Mouse (Mus musculus): ENCODE results near the gene Dusp23. TPM values are rescaled to one million over a fixed set of nuclear protein-coding genes. Genes with fewer than 3 reads are reported as not detected.

Gene Dusp23
- polyA plus RNA-seq, 1 experiment from 2014 or later, result 11.4 TPM

DNA sequence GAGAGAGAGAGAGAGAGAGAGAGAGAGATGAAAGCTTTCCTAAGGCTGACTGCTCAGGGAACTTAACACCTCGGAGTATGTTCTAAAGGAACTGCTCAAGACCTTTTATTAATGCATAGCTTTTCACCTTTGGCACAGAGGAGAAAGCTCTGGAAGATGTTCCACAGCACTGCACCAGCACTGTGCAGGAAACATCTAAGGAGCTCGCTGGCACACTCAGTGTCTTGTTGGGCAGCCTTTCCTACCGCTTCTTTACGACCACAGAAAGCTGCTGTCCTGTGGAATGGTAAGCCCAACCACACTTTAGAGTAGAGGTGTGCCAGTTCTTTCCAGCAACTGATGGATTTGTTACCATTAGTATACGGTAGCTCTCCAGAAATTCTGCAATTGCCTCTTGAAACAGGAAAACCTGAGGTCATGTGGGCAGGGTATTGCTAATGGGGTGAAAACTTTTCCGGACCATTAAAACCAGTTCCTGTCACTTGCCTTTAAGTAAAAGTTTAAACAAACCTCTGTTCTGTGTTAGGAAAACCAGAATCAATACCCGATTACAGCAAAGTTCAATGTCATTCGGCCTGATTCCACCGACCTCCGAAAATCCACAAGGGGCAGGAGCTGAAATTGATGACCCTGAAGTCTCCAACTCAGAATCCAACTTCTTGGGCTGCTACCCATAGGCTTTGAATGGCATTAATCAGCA is 18.7 kb upstream of the Dusp23 start:
- 80% methylated on average over 10 of the region's 10 CpGs for WGBS

DNA sequence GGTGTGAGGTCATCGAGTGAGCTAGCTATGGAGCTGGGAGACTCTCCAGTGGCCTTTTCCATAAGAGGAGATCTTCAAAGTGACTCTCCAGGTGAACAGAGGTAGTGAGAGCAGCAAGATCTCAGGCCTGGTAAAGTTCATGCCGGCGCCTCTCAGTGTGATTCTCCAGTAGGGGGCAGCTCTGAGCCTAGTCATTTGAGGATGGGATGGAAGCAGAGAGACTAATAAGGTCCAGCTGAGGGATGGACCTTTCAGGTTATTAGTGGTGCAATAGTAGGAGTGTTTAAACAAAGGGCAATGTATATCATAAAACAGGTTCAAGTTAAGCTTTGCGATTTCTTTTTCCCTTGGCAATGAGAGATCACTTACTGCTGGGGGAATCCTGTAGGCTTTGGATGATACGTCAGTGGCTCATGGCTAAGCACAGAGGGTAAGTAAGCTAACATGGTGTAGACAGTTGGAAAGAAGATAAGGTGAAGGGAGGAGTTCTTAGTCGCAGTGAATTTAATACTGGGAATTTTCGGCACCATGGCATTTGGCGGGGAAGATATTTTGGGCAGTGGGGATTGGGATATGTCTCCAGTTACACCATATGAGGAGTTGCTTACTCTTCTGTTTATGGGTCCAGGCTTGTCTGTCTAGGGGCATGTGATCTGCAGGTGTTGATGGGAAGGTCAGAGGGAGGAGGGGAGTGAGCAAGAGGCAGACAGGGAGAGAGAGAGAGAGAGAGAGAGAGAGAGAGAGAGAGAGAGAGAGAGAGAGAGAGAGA is 17.9 kb upstream of the Dusp23 start:
- 55% methylated on average over 8 of the region's 8 CpGs for WGBS
- ATAC-seq (replicated peaks; ENCODE audit: extremely low read depth, insufficient read depth, low FRiP score), result peak; percentile 45; the same call in 1 of the 2 replicates
- H3K9me3 ChIP-seq (replicated peaks; ENCODE audit: control insufficient read depth, low read length), result no peaks in the 10 kb centered on the region

More for the DNA sequence above, 18.7 kb upstream of the Dusp23 start:
- no peak for ATAC-seq (replicated peaks; ENCODE audit: extremely low read depth, insufficient read depth, low FRiP score)
- Histone ChIP-seq H3K4me1 (ENCODE audit: control insufficient read depth, insufficient read depth, low read length) (peaks cover 29% of the 10 kb centered on the region), H3K4me2 (ENCODE audit: low read depth, low read length) (no peak overlapping the region), H3K27ac (ENCODE audit: low read length) (no peak overlapping the region), H3K36me3 (ENCODE audit: control insufficient read depth, insufficient read depth) (no peaks in the 10 kb centered on the region), H3K9me3 (replicated peaks; ENCODE audit: control insufficient read depth, low read length) (no peaks in the 10 kb centered on the region), H3K9ac (ENCODE audit: low read length) (no peak overlapping the region), H3K27me3 (ENCODE audit: control insufficient read depth, insufficient read depth, low read length) (no peaks in the 10 kb centered on the region), H3K4me3 (ENCODE audit: low read length) (no peak overlapping the region)

DNA sequence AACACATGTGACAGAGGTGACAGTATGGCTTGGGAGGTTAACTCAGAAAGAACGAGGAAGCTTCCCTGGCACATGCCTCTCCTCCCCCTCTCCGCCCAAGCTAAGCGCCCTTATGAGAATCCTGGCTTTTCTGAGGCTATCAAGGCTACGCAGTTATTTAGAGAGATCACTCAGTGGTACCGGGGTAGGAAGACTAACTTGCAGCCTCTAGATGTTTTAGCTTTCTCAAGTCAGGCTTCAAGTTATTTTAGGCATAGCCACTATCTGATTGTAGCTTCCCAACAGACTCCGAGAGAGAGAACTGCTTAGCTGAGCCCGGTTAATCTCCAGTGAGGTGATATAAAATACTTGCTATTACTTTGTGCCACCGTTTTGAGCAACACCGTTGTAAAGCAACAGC is 16.6 kb upstream of the Dusp23 start:
- no peaks in the 10 kb centered on the region for H3K36me3 ChIP-seq (ENCODE audit: control insufficient read depth, insufficient read depth)
- H3K27me3 ChIP-seq (ENCODE audit: control insufficient read depth, insufficient read depth, low read length), result no peaks in the 10 kb centered on the region
- H3K27ac ChIP-seq (ENCODE audit: low read length), result no peak overlapping the region
- ATAC-seq (replicated peaks; ENCODE audit: extremely low read depth, insufficient read depth, low FRiP score), result no peak
- no peak overlapping the region for H3K9ac ChIP-seq (ENCODE audit: low read length)
- H3K4me2 ChIP-seq (ENCODE audit: low read depth, low read length), result no peak overlapping the region
- no peaks in the 10 kb centered on the region for H3K9me3 ChIP-seq (replicated peaks; ENCODE audit: control insufficient read depth, low read length)
- peaks cover 29% of the 10 kb centered on the region for H3K4me1 ChIP-seq (ENCODE audit: control insufficient read depth, insufficient read depth, low read length)
- H3K4me3 ChIP-seq (ENCODE audit: low read length), result no peak overlapping the region
- WGBS, result 42% methylated on average over 9 of the region's 9 CpGs

More for the DNA sequence above, 17.9 kb upstream of the Dusp23 start:
- no peaks in the 10 kb centered on the region for H3K36me3 ChIP-seq (ENCODE audit: control insufficient read depth, insufficient read depth)
- no peaks in the 10 kb centered on the region for H3K27me3 ChIP-seq (ENCODE audit: control insufficient read depth, insufficient read depth, low read length)
- no peak overlapping the region for H3K27ac ChIP-seq (ENCODE audit: low read length)
- peaks cover 29% of the 10 kb centered on the region for H3K4me1 ChIP-seq (ENCODE audit: control insufficient read depth, insufficient read depth, low read length)
- no peak overlapping the region for H3K9ac ChIP-seq (ENCODE audit: low read length)
- H3K4me3 ChIP-seq (ENCODE audit: low read length), result no peak overlapping the region
- no peak overlapping the region for H3K4me2 ChIP-seq (ENCODE audit: low read depth, low read length)

DNA sequence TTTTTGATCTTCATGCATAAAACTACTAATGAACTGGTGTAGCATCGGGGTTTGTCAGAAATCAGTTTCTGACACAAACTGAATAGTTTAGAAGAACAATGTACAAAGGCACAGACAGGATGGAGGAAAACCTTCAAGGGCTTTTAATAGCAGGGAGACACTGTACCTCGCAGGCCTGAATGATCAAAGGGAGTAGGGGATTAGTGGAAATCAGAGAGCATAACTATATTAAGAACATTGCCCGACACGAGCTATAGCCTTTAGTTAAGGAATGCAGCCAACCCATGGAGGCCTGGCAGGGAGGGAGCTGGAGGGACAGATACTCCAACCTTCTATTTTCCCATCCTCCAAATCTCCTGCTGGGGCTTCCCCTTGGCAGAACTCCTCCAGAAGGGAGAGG is 14.5 kb upstream of the Dusp23 start:
- peaks cover 20% of the 10 kb centered on the region for H3K4me1 ChIP-seq (ENCODE audit: control insufficient read depth, insufficient read depth, low read length)
- H3K27me3 ChIP-seq (ENCODE audit: control insufficient read depth, insufficient read depth, low read length), result no peaks in the 10 kb centered on the region
- H3K4me3 ChIP-seq (ENCODE audit: low read length), result no peak overlapping the region
- H3K4me2 ChIP-seq (ENCODE audit: low read depth, low read length), result no peak overlapping the region
- no peaks in the 10 kb centered on the region for H3K9me3 ChIP-seq (replicated peaks; ENCODE audit: control insufficient read depth, low read length)
- 34% methylated on average over 4 of the region's 4 CpGs for WGBS
- no peak overlapping the region for H3K27ac ChIP-seq (ENCODE audit: low read length)
- no peak; the same call in 1 of the 2 replicates for ATAC-seq (replicated peaks; ENCODE audit: extremely low read depth, insufficient read depth, low FRiP score)
- H3K36me3 ChIP-seq (ENCODE audit: control insufficient read depth, insufficient read depth), result no peaks in the 10 kb centered on the region
- H3K9ac ChIP-seq (ENCODE audit: low read length), result no peak overlapping the region

DNA sequence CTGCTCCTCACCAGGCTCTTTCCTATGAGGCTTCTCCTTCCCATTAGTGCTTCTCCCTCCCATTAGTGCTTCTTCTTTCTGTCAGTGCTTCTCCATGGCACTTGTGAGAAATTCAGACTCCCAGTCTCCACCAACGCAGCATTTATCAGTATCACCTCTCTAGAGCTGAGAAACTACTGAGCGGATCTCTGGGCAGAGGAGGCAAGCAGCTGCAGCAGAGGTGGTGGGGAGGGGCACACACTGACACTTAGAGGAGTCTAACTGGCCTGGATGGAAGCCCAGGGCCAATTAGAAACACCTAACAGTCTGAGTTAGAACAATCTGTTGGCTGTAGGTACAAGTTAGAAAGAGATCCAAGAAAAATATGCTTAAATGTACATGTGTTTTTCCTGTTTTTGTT is 6.0 kb upstream of the Dusp23 start:
- 11% methylated on average over 2 of the region's 2 CpGs for WGBS
- ATAC-seq (replicated peaks; ENCODE audit: extremely low read depth, insufficient read depth, low FRiP score), result peak; percentile 67; the same call in 1 of the 2 replicates
- Histone ChIP-seq H3K9me3 (replicated peaks; ENCODE audit: control insufficient read depth, low read length) (no peaks in the 10 kb centered on the region), H3K4me2 (ENCODE audit: low read depth, low read length) (no peak overlapping the region), H3K4me3 (ENCODE audit: low read length) (no peak overlapping the region), H3K9ac (ENCODE audit: low read length) (no peak overlapping the region), H3K27me3 (ENCODE audit: control insufficient read depth, insufficient read depth, low read length) (no peaks in the 10 kb centered on the region), H3K36me3 (ENCODE audit: control insufficient read depth, insufficient read depth) (no peaks in the 10 kb centered on the region), H3K4me1 (ENCODE audit: control insufficient read depth, insufficient read depth, low read length) (peaks cover 9% of the 10 kb centered on the region), H3K27ac (ENCODE audit: low read length) (peak overlapping the region; percentile 61)

DNA sequence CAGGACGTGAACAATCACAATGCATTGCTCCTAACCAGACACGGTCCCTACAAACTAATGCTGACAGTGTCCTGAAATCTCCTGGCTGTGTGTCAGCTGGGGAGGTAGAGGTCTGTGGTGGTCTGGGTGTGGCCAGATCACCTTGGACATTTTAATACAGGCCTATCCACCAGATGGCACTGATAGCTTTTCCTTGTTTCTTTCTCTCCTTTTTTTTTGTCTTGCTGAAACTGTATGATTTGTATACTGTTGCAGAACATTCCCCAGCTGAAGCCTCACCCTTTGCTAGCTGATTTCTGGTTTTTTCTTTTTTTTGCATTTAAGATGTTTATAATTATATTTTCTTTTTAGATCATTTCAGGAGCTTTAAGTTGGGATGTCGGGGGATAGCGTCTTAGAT is 5.0 kb upstream of the Dusp23 start:
- peaks cover 7% of the 10 kb centered on the region for H3K4me1 ChIP-seq (ENCODE audit: control insufficient read depth, insufficient read depth, low read length)

DNA sequence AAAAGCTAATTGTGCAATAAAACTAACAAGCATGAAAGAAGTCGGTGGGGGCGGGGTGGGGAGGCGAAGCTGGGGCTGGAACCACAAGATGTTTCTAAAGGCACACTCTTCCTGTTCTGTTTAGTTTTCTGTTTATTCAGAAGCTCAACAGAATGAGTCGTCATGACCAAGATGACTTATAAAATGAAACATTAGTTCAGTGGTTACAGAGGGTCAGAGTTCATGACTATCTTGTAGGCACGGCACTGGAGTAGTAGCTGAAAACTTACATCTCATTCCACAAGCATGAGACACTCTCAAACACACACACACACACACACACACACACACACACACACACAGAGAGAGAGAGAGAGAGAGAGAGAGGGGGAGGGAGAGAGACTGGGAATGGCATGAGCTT is 3.5 kb upstream of the Dusp23 start:
- no peak for ATAC-seq (replicated peaks; ENCODE audit: extremely low read depth, insufficient read depth, low FRiP score)
- Histone ChIP-seq H3K4me2 (ENCODE audit: low read depth, low read length) (no peak overlapping the region), H3K9ac (ENCODE audit: low read length) (no peak overlapping the region), H3K27me3 (ENCODE audit: control insufficient read depth, insufficient read depth, low read length) (no peaks in the 10 kb centered on the region), H3K36me3 (ENCODE audit: control insufficient read depth, insufficient read depth) (no peaks in the 10 kb centered on the region), H3K27ac (ENCODE audit: low read length) (no peak overlapping the region), H3K4me1 (ENCODE audit: control insufficient read depth, insufficient read depth, low read length) (peaks cover 9% of the 10 kb centered on the region), H3K9me3 (replicated peaks; ENCODE audit: control insufficient read depth, low read length) (no peaks in the 10 kb centered on the region), H3K4me3 (ENCODE audit: low read length) (no peak overlapping the region)
- 75% methylated on average over 5 of the region's 5 CpGs for WGBS

More for the DNA sequence above, 5.0 kb upstream of the Dusp23 start:
- 60% methylated on average over 4 of the region's 4 CpGs for WGBS
- H3K36me3 ChIP-seq (ENCODE audit: control insufficient read depth, insufficient read depth), result no peaks in the 10 kb centered on the region
- H3K9ac ChIP-seq (ENCODE audit: low read length), result no peak overlapping the region
- no peak overlapping the region for H3K4me2 ChIP-seq (ENCODE audit: low read depth, low read length)
- no peak overlapping the region for H3K4me3 ChIP-seq (ENCODE audit: low read length)
- H3K9me3 ChIP-seq (replicated peaks; ENCODE audit: control insufficient read depth, low read length), result no peaks in the 10 kb centered on the region
- no peak for ATAC-seq (replicated peaks; ENCODE audit: extremely low read depth, insufficient read depth, low FRiP score)
- H3K27me3 ChIP-seq (ENCODE audit: control insufficient read depth, insufficient read depth, low read length), result no peaks in the 10 kb centered on the region
- H3K27ac ChIP-seq (ENCODE audit: low read length), result no peak overlapping the region

DNA sequence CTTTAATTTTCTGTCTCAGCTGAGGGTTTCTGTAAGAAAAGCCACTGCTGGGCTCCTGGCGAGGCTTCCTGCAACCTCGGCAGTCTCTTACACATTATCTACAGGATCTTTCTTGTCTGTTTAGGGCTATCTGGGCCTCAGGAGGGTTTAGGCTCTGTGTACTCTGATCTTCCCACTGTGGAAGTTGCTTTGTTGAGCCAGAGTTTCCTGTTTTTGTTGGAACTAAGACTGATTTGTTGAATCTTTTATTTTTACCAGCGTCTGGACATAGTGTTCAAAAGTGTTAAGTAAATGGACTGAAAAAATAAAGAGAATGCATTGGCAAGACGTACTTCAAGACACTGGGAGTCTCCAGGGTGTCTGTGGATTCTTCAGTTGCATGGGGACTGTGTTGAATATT is 2.5 kb upstream of the Dusp23 start:
- Histone ChIP-seq H3K9ac (ENCODE audit: low read length) (no peak overlapping the region), H3K27ac (ENCODE audit: low read length) (no peak overlapping the region), H3K27me3 (ENCODE audit: control insufficient read depth, insufficient read depth, low read length) (no peaks in the 10 kb centered on the region), H3K4me2 (ENCODE audit: low read depth, low read length) (0 out of 2 replicates have a peak overlapping the region, but pooled peaks have one; percentile 1), H3K4me1 (ENCODE audit: control insufficient read depth, insufficient read depth, low read length) (peaks cover 9% of the 10 kb centered on the region), H3K36me3 (ENCODE audit: control insufficient read depth, insufficient read depth) (no peaks in the 10 kb centered on the region), H3K4me3 (ENCODE audit: low read length) (no peak overlapping the region), H3K9me3 (replicated peaks; ENCODE audit: control insufficient read depth, low read length) (no peaks in the 10 kb centered on the region)
- no peak for ATAC-seq (replicated peaks; ENCODE audit: extremely low read depth, insufficient read depth, low FRiP score)
- 38% methylated on average over 4 of the region's 4 CpGs for WGBS

DNA sequence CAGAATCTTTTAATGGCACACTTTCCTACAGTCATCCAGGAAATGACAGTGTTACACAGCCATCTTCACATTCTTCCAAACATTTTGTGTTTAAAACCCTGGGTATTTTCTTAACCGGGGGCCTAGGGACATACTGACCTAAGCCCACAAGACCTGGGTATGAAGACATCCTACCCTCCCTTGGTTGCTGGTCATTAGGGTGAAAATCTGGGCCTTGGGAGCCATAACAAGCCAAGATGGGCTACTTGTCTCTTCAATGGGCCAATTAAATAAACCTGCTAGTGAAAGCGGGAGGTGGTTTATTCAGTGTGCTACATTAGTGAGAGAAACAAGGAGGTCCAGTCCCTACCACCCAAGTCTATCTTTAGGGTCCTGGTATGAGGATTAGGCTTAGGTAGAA is 1.4 kb upstream of the Dusp23 start:
- Histone ChIP-seq H3K27ac (ENCODE audit: low read length) (no peak overlapping the region), H3K4me3 (ENCODE audit: low read length) (no peak overlapping the region), H3K9me3 (replicated peaks; ENCODE audit: control insufficient read depth, low read length) (no peaks in the 10 kb centered on the region), H3K27me3 (ENCODE audit: control insufficient read depth, insufficient read depth, low read length) (no peaks in the 10 kb centered on the region), H3K4me1 (ENCODE audit: control insufficient read depth, insufficient read depth, low read length) (peaks cover 9% of the 10 kb centered on the region), H3K9ac (ENCODE audit: low read length) (no peak overlapping the region), H3K4me2 (ENCODE audit: low read depth, low read length) (no peak overlapping the region), H3K36me3 (ENCODE audit: control insufficient read depth, insufficient read depth) (no peaks in the 10 kb centered on the region)
- 84% methylated on average over 2 of the region's 2 CpGs for WGBS
- no peak for ATAC-seq (replicated peaks; ENCODE audit: extremely low read depth, insufficient read depth, low FRiP score)
